ENCODE assay signal across 8 mouse cellular contexts in genomic region chr2:110180316-110180670, GRCm38 (mm10).
DNase-seq lines count a peak whose midpoint lies in the region; ATAC-seq lines count a peak whose summit lies in the region.
"Had no signal": no experiment of that assay in that cellular context is flagged by ENCODE, and none has a peak within 500 bp of the region (broad histone marks: within the 10 kb centered on the region; RNA-seq: fewer than 3 reads in every experiment).

No protein-coding gene starts in this region.

- 0 out of 2 replicates have a peak, but pooled peaks cover 5% of the 10 kb centered on the region for H3K4me1 ChIP-seq in liver, embryonic 11.5 days (replicated peaks; ENCODE audit: control insufficient read depth, insufficient read depth, low read length)
- peaks cover 35% of the 10 kb centered on the region for H3K4me1 ChIP-seq in embryonic facial prominence, embryonic 10.5 days
- peaks cover 46% of the 10 kb centered on the region for H3K4me1 ChIP-seq in intestine, embryonic 14.5 days (replicated peaks; ENCODE audit: control insufficient read depth, insufficient read depth, low read length)
- H3K4me1 ChIP-seq in stomach, embryonic 14.5 days (ENCODE audit: control insufficient read depth, insufficient read depth, low read length) = peaks cover 49% of the 10 kb centered on the region

- no peak; the same call in 1 of the 2 replicates for ATAC-seq in liver, embryonic 11.5 days (replicated peaks; ENCODE audit: low FRiP score)
- ATAC-seq in intestine, embryonic 14.5 days (replicated peaks; ENCODE audit: low FRiP score, low TSS enrichment, low read depth) = 0 out of 2 replicates have a peak, but pooled peaks have one; percentile 7
- ATAC-seq in stomach, embryonic 14.5 days (ENCODE audit: insufficient number of reproducible peaks, insufficient read depth, low FRiP score, low read depth) = no peak

- 61% methylated on average over 7 of the region's 7 CpGs for WGBS in liver, embryonic 11.5 days
- WGBS in embryonic facial prominence, embryonic 10.5 days = 85% methylated on average over 7 of the region's 7 CpGs
- WGBS in intestine, embryonic 14.5 days = 50% methylated on average over 7 of the region's 7 CpGs
- WGBS in stomach, embryonic 14.5 days = 37% methylated on average over 7 of the region's 7 CpGs

- H3K9me3 ChIP-seq in liver, embryonic 11.5 days (ENCODE audit: control insufficient read depth, low read length) = no peaks in the 10 kb centered on the region
- no peaks in the 10 kb centered on the region for H3K9me3 ChIP-seq in embryonic facial prominence, embryonic 10.5 days
- H3K9me3 ChIP-seq in intestine, embryonic 14.5 days (ENCODE audit: control insufficient read depth, low read length) = no peaks in the 10 kb centered on the region
- H3K9me3 ChIP-seq in stomach, embryonic 14.5 days (ENCODE audit: control insufficient read depth, low read depth, low read length) = no peaks in the 10 kb centered on the region

- no peak for DNase-seq in liver, embryonic 11.5 days (ENCODE audit: low spot score)
- DNase-seq in liver = no peak
- no peak for DNase-seq in embryonic facial prominence, embryonic 10.5 days (ENCODE audit: low spot score)
- DNase-seq in intestine, embryonic 14.5 days (ENCODE audit: low spot score) = no peak
- no peak for DNase-seq in layer of hippocampus, adult 9-10 months (ENCODE audit: low spot score)
- no peak for DNase-seq in gastrocnemius, postnatal 36 days

- no peak overlapping the region for H3K4me3 ChIP-seq in liver, embryonic 11.5 days (ENCODE audit: low read depth, low read length)
- H3K4me3 ChIP-seq in embryonic facial prominence, embryonic 10.5 days = no peak overlapping the region
- H3K4me3 ChIP-seq in intestine, embryonic 14.5 days (ENCODE audit: low read depth, low read length) = no peak overlapping the region
- no peak overlapping the region for H3K4me3 ChIP-seq in stomach, embryonic 14.5 days (ENCODE audit: low read depth, low read length)

- 0 out of 2 replicates have a peak overlapping the region, but pooled peaks have one; percentile 30 for H3K27ac ChIP-seq in liver, embryonic 11.5 days (ENCODE audit: low read depth, low read length)
- H3K27ac ChIP-seq in embryonic facial prominence, embryonic 10.5 days (replicated peaks) = peak overlapping the region; percentile 40
- peak overlapping the region; percentile 60; the same call in 1 of the 2 replicates for H3K27ac ChIP-seq in intestine, embryonic 14.5 days (ENCODE audit: low read depth)
- H3K27ac ChIP-seq in stomach, embryonic 14.5 days (ENCODE audit: low read length) = peak overlapping the region; percentile 61; the same call in 1 of the 2 replicates

- H3K36me3 ChIP-seq in liver, embryonic 11.5 days (ENCODE audit: control insufficient read depth, insufficient read depth, low read length) = no peaks in the 10 kb centered on the region
- no peaks in the 10 kb centered on the region for H3K36me3 ChIP-seq in embryonic facial prominence, embryonic 10.5 days (replicated peaks)
- H3K36me3 ChIP-seq in intestine, embryonic 14.5 days (ENCODE audit: control insufficient read depth, insufficient read depth, low read length) = no peaks in the 10 kb centered on the region
- no peaks in the 10 kb centered on the region for H3K36me3 ChIP-seq in stomach, embryonic 14.5 days (ENCODE audit: control insufficient read depth, insufficient read depth, low read length)

- H3K4me2 ChIP-seq in liver, embryonic 11.5 days = no peak overlapping the region
- no peak overlapping the region for H3K4me2 ChIP-seq in intestine, embryonic 14.5 days (ENCODE audit: low read length)
- H3K4me2 ChIP-seq in stomach, embryonic 14.5 days (replicated peaks; ENCODE audit: low read depth, low read length) = no peak overlapping the region; the same call in 1 of the 2 replicates

- 0 out of 2 replicates have a peak, but pooled peaks cover 2% of the 10 kb centered on the region for H3K27me3 ChIP-seq in liver, embryonic 11.5 days (replicated peaks; ENCODE audit: control insufficient read depth, insufficient read depth, low read length)
- H3K27me3 ChIP-seq in embryonic facial prominence, embryonic 10.5 days (replicated peaks; ENCODE audit: low read depth, poor library complexity, severe bottlenecking) = 0 out of 2 replicates have a peak, but pooled peaks cover 3% of the 10 kb centered on the region
- no peaks in the 10 kb centered on the region for H3K27me3 ChIP-seq in intestine, embryonic 14.5 days (replicated peaks; ENCODE audit: control insufficient read depth, insufficient read depth, low read length)
- H3K27me3 ChIP-seq in stomach, embryonic 14.5 days (ENCODE audit: control insufficient read depth, insufficient read depth, low read length) = no peaks in the 10 kb centered on the region
- H3K27me3 ChIP-seq: Patski had no signal

- intact Hi-C loops in gastrocnemius, postnatal 36 days (cut with DNase I) = no loop called here

- no peak overlapping the region for H3K9ac ChIP-seq in liver, embryonic 11.5 days (ENCODE audit: low read depth, low read length)
- H3K9ac ChIP-seq in intestine, embryonic 14.5 days (ENCODE audit: low read length) = no peak overlapping the region
- H3K9ac ChIP-seq in stomach, embryonic 14.5 days (replicated peaks; ENCODE audit: low read depth, low read length) = no peak overlapping the region
